Mouse (Mus musculus) hindbrain, postnatal 0 days (tissue): ENCODE data around the gene Aldh1b1. TPM values are rescaled to one million over a fixed set of nuclear protein-coding genes. Genes with fewer than 3 reads are reported as not detected.
A peak's percentile ranks its signal among the peaks of the same experiment; 100 is the strongest.

Experiments used
- ATAC-seq: fragments of 200-750 bp; cut with Nextera tagmentation; 2 replicates; pipeline ENCODE4 v1.8.0; 2017; ENCODE audit warnings: mild to moderate bottlenecking, moderate TSS enrichment, moderate library complexity
- DNase-seq: peaks from one replicate; pipeline ENCODE4 v3.0.0-alpha.2; 2015; ENCODE audit warnings: low spot score
- H3K27ac ChIP-seq: fragments of 300-500 bp; sonication (generic); 2 replicates; pipeline ENCODE4 v1.5.1; 2014; ENCODE audit warnings: mild to moderate bottlenecking
- H3K27me3 ChIP-seq: fragments of 300-500 bp; sonication (generic); 2 replicates; pipeline ENCODE4 v1.6.1; 2014; ENCODE audit warnings: low read length, mixed read lengths; ENCODE audit not compliant: insufficient read depth
- H3K36me3 ChIP-seq: fragments of 300-500 bp; sonication (generic); 2 replicates; pipeline ENCODE4 v1.6.1; 2014; ENCODE audit warnings: low read length, mixed read lengths; ENCODE audit not compliant: insufficient read depth
- H3K4me1 ChIP-seq: fragments of 300-500 bp; sonication (generic); 2 replicates; pipeline ENCODE4 v1.6.1; 2014; ENCODE audit warnings: antibody characterized with exemption, low read length, mixed read lengths; ENCODE audit not compliant: insufficient read depth
- H3K4me2 ChIP-seq: fragments of 300-500 bp; sonication (generic); 2 replicates; pipeline ENCODE4 v1.6.1; 2014; ENCODE audit warnings: low read depth, mild to moderate bottlenecking, low read length, moderate library complexity, mixed read lengths
- H3K4me3 ChIP-seq: fragments of 300-500 bp; sonication (generic); 2 replicates; pipeline ENCODE4 v1.5.1; 2014; ENCODE audit warnings: low read length
- H3K9ac ChIP-seq: fragments of 300-500 bp; sonication (generic); replicated peaks from 2 replicates; pipeline ENCODE4 v1.6.1; 2014; ENCODE audit warnings: mild to moderate bottlenecking, low read length, moderate library complexity, mixed read lengths
- H3K9me3 ChIP-seq: fragments of 300-500 bp; sonication (generic); 2 replicates; pipeline ENCODE4 v1.6.1; 2016; ENCODE audit warnings: low read length, mixed read lengths
- CTCF ChIP-seq: IDR thresholded peaks from 2 replicates; pipeline ENCODE4 v1.5.1; 2016; ENCODE audit warnings: antibody characterized with exemption, control low read depth, low read depth
- WGBS: fragments of 180-500 bp; shearing (Covaris S2); extraction: QIAGEN DNeasy Blood & Tissue Kit; methylation state at CpG from one replicate; pipeline ENCODE4 v1.1.7; 2014; 5-methylcytosine and 5-hydroxymethylcytosine counted together
- polyA plus RNA-seq: library from polyadenylated mRNA; unstranded; fragments of >200 nt; fragmentation: Nextera tagmentation; extraction: Ambion mirVana; gene quantifications from 2 replicates; pipeline ENCODE4 v1.2.1, GENCODE M21; 2015
- total RNA-seq: library from RNA; depleted of rRNA; stranded (reverse); fragments of >200 nt; gene quantifications from 2 replicates; pipeline ENCODE4 v1.2.3, GENCODE M21; 2014

The Aldh1b1 gene
- total and polyA plus RNA-seq, 2 experiments from 2014 or later = 18.8 to 24.4 TPM

DNA sequence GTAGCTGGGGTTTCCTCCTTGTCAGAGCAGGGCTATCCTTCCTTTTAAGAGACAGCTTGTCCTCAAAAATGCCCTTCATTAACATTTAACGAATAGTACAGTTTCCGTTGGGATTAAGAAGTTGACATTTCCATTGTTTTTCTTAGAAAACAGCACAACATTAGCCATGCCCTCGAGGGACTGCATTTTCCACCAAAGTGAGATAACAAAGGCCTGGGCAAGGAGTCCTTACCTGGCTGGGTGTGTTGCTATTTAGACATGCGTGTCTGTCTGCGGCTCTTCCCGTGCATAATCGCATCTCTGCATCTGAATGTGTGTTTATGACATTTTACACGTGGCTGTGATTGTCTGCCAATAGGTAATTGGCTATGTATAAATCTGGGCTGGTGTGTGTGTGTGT lies 27.6 kb upstream of the Aldh1b1 start:
- ATAC-seq = no peak

DNA sequence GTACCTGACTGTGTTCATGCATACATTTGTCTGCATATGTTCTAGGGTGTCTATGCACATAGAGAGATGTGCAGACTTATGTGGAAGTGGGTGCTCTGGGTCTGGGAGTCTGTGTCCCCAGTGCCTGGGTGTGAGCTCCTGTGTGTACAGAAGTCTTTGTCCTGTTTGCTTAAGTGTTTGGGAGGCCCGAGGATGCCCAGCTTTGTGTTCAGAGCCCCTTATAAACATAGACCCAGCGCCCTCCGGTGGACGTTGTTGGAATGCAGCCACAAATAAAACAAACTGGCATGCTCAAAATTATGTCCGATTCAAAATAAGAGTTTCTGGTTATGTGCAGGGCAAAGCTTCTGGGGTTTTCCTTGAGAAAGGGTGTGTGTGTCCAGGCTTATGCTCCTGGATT lies 27.2 kb upstream of the Aldh1b1 start:
- Histone ChIP-seq H3K27me3 (peaks cover 8% of the 10 kb centered on the region; the same call in 1 of the 2 replicates), H3K36me3 (no peaks in the 10 kb centered on the region), H3K4me2 (no peak overlapping the region), H3K27ac (no peak overlapping the region), H3K9me3 (no peaks in the 10 kb centered on the region), H3K4me1 (peaks cover 2% of the 10 kb centered on the region; the same call in 1 of the 2 replicates), H3K9ac (no peak overlapping the region), H3K4me3 (no peak overlapping the region)
- TF ChIP-seq CTCF = peak; percentile 80
- ATAC-seq (peak; percentile 62), DNase-seq (peak; percentile 90)
- WGBS = 1% methylated on average over 5 of the region's 5 CpGs

More for the DNA sequence above, 27.6 kb upstream of the Aldh1b1 start:
- no peak overlapping the region for H3K4me2 ChIP-seq
- peaks cover 8% of the 10 kb centered on the region; the same call in 1 of the 2 replicates for H3K27me3 ChIP-seq
- 21% methylated on average over 8 of the region's 8 CpGs for whole genome bisulfite sequencing
- H3K9me3 ChIP-seq = no peaks in the 10 kb centered on the region
- TF ChIP-seq CTCF = no peak
- no peak overlapping the region for H3K27ac ChIP-seq
- H3K36me3 ChIP-seq = no peaks in the 10 kb centered on the region
- H3K9ac ChIP-seq = no peak overlapping the region
- no peak overlapping the region for H3K4me3 ChIP-seq
- DNase-seq = no peak
- peaks cover 5% of the 10 kb centered on the region; the same call in 1 of the 2 replicates for H3K4me1 ChIP-seq

DNA sequence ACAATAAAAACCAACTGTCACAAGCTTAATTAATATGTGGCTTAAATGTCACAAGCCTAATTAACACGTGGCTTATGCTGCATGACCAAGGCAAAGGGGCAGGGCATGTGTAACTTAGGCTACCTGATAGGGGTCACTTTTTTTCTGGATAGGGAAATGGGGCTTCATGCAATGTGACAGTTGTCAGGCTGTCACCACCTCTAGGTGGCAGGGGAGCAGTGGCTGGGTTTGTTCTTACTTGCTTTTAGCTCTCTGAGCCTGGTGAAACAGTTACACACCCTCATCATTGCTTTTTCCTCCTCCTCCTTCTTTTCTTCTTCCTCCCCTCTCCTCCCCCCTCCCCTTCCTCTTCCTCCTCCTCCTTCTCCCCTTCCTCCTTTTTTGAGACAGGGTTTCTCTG lies 15.2 kb upstream of the Aldh1b1 start:
- Histone ChIP-seq H3K36me3 (no peaks in the 10 kb centered on the region), H3K9ac (no peak overlapping the region), H3K27ac (no peak overlapping the region), H3K4me3 (no peak overlapping the region), H3K9me3 (no peaks in the 10 kb centered on the region), H3K27me3 (no peaks in the 10 kb centered on the region), H3K4me2 (no peak overlapping the region), H3K4me1 (no peaks in the 10 kb centered on the region)
- DNase-seq (no peak), ATAC-seq (no peak)
- TF ChIP-seq CTCF = peak; percentile 35
- WGBS = 66% methylated on average over 1 of the region's 1 CpGs

DNA sequence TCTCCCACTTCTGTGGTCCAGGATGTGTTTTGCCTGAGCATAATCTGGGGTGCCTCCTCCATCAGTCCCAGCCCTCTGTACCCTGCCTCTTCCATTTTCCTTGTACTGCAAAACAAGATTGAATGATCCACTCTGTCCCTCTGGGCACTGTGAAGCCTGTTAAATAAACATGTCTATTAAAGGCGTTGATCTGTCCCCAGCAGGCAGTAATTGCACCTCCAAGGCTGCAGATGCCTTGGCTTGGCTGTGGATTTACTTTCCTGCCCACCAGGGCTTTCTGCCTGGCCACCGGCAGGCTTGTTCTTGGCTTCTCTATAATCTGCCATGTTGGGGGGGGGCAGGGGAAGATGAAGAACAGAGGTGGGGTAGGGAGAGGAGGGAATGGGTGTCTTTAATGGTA lies 12.9 kb upstream of the Aldh1b1 start:
- Histone ChIP-seq H3K4me2 (no peak overlapping the region), H3K36me3 (no peaks in the 10 kb centered on the region), H3K9ac (no peak overlapping the region), H3K27me3 (no peaks in the 10 kb centered on the region), H3K27ac (no peak overlapping the region), H3K4me3 (no peak overlapping the region), H3K4me1 (no peaks in the 10 kb centered on the region), H3K9me3 (no peaks in the 10 kb centered on the region)
- 0 out of 2 replicates have a peak, but pooled peaks have one; percentile 21 for ATAC-seq
- 7% methylated on average over 2 of the region's 2 CpGs for WGBS
- TF ChIP-seq CTCF = 0 out of 2 replicates have a peak, but pooled peaks have one; percentile 8
- peak; percentile 69 for DNase-seq

DNA sequence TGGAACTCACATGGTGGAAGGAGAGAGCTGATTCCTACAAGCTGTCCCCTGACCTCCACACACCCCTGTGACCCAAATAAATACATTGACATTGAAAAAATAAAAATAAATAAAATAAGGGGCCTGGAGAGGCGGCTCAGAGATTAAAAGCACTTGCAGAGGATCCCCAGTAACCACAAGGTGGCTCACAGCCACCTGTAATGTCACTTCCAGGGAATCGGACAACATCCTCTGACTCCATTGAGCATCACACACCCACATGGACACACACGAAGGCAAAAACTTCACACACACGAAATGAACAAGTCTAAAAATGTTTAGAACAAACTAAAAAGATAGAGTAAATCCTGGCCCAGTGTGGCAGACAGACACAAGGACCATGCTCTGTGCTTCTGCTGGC lies 12.1 kb upstream of the Aldh1b1 start:
- Histone ChIP-seq H3K4me2 (no peak overlapping the region), H3K9ac (no peak overlapping the region), H3K36me3 (no peaks in the 10 kb centered on the region), H3K9me3 (no peaks in the 10 kb centered on the region), H3K27me3 (no peaks in the 10 kb centered on the region), H3K4me1 (no peaks in the 10 kb centered on the region), H3K4me3 (no peak overlapping the region), H3K27ac (no peak overlapping the region)
- TF ChIP-seq CTCF = peak; percentile 50
- ATAC-seq = no peak
- WGBS = 53% methylated on average over 4 of the region's 4 CpGs
- DNase-seq = peak; percentile 33

DNA sequence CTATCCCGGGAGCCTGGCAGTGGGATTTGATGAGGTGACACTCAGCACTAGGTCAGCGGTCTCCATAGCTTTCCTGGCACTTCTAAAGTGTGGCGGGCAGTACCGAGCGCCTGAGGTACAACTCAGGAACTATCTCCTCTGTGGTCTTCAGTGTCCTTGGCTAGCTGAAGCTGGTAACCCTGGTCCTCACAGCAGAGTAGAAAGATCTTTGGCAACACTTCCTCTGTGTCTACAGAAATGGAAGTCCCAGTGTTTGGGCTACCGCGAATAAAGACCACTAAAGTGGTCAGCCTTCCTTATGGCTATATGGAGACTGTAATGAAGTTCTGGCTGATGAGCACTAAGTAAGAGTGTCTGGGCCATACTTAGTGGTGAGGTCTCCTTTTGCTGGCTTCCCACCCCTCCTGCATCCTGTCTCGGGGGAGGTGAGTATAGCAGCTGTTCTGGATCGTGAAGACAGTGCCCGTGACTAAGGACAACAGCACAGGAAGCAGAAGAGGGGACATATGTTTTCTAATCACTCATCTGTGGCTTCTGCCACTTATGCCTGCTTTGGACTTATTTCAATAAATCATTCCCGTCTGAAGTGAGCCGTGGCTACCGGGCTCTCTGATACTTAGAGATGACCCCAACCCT lies 10.3 kb upstream of the Aldh1b1 start:
- no peaks in the 10 kb centered on the region for H3K36me3 ChIP-seq
- no peaks in the 10 kb centered on the region for H3K4me1 ChIP-seq
- no peak overlapping the region for H3K9ac ChIP-seq
- H3K27ac ChIP-seq = no peak overlapping the region
- ATAC-seq (0 out of 2 replicates have a peak, but pooled peaks have one; percentile 13), DNase-seq (no peak)
- 72% methylated on average over 13 of the region's 13 CpGs for WGBS
- no peaks in the 10 kb centered on the region for H3K9me3 ChIP-seq
- no peak overlapping the region for H3K4me3 ChIP-seq
- no peak for TF ChIP-seq CTCF
- no peaks in the 10 kb centered on the region for H3K27me3 ChIP-seq
- no peak overlapping the region for H3K4me2 ChIP-seq

DNA sequence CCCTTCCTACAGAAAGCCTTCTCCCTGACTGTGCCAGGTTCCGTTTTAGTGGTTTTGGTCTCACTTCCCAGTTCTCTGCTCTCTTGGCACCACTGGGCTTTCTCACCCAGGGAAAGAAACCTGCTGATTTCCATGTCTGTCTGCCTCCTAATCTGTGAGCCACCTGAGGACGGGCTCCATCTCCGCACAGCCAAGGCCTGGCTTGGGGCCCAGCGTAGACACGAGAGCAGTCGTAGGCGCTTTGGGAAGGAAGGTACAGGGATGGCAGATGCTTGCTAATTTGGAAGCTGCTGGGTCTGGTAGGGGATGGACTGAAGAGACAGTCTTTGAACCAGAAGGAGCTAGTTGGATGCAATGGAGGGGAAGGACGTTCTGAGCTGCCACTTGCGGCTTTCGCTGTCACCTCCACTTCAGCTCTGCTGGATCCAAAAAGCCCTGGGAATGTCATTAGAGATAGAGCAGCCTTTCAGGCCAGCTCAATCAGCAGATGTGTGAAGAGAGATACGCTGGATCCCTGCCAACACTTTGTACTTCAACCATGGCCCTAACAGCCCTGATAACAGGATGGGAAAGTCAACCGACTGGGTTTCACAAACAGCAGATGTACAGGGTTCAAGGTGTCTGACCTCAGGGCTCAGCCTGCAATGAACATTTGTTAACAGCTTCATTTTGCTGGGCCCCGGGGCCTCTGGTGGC lies 9.4 kb upstream of the Aldh1b1 start:
- WGBS = 44% methylated on average over 13 of the region's 13 CpGs
- Histone ChIP-seq H3K36me3 (no peaks in the 10 kb centered on the region), H3K9me3 (no peaks in the 10 kb centered on the region), H3K4me1 (no peaks in the 10 kb centered on the region), H3K27me3 (no peaks in the 10 kb centered on the region), H3K27ac (no peak overlapping the region), H3K4me3 (no peak overlapping the region), H3K9ac (no peak overlapping the region), H3K4me2 (no peak overlapping the region)
- DNase-seq (peak; percentile 70), ATAC-seq (peak; percentile 62)
- TF ChIP-seq CTCF = no peak
